Mouse (Mus musculus): ENCODE measurements around the gene S1pr4.

DNA sequence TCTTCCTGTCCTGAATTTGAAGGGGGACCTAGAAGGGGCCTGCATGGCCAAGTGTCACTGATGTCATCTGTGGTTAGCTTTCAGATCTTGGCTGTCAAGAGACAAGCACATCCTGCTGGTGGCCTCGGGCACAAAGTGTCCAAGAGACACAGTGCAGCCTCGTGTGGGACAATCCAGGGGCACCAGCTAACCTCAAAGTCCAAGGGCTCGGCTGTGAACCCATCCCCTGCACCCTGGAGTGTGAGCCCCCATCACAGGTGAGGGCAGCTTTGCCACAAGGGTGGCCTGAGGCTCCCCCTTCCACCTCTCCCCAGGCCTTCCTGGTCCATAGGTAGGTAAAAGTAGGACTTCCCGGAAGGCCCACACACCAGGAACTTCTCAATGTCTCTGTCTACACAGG, 36.4 kb downstream of the S1pr4 start:
- TF ChIP-seq CTCF (IDR thresholded peaks at IDR 0.05; ENCODE audit: insufficient read depth, low read depth, low read length) (no peak), POLR2A (IDR thresholded peaks at IDR 0.05; ENCODE audit: insufficient read depth, low read depth, low read length) (no peak)
